Mouse (Mus musculus) embryo, embryonic 11.5 days (tissue): Measurements from ENCODE around the gene Emilin3.

Source experiments
- DNase-seq: peaks from one replicate; pipeline ENCODE4 v3.0.0-alpha.2; 2012; ENCODE audit warnings: low read depth, low spot score

Emilin3 gene

GRCm38 (mm10) chr2:160874231-160874877 is 37.8 kb downstream of the Emilin3 start:
- DNase-seq, result no peak

GRCm38 (mm10) chr2:160872890-160873382 is 39.2 kb downstream of the Emilin3 start, which contains the start of gene Zhx3:
Zhx3 (minus strand) TSS chr2:160872998.
- DNase-seq, result peak; percentile 95

- peak; percentile 35 for DNase-seq
These were observed 39.7 kb downstream of the Emilin3 start for GRCm38 (mm10) chr2:160872395-160872794.

- DNase-seq, result no peak
These were observed 40.8 kb downstream of the Emilin3 start for GRCm38 (mm10) chr2:160871310-160871709.

- DNase-seq, result no peak
These were observed 42.7 kb downstream of the Emilin3 start for GRCm38 (mm10) chr2:160869446-160869845.

- DNase-seq, result no peak
These were observed 46.9 kb downstream of the Emilin3 start for GRCm38 (mm10) chr2:160865266-160865665.

GRCm38 (mm10) chr2:160864112-160864511 is 48.0 kb downstream of the Emilin3 start:
- DNase-seq, result no peak

GRCm38 (mm10) chr2:160860363-160860762 is 51.8 kb downstream of the Emilin3 start:
- no peak for DNase-seq
